Mouse (Mus musculus) CD4-positive, CD25-positive, alpha-beta regulatory T cell, adult 4 months (primary cell): ENCODE measurements around the gene Tfb1m. TPM values are rescaled to one million over a fixed set of nuclear protein-coding genes. Genes with fewer than 3 reads are reported as not detected.

ENCODE experiments used
- ATAC-seq: one replicate; pipeline ENCODE4 v1.8.0; 2017
- polyA plus RNA-seq, 2 experiments: library from polyadenylated mRNA; unstranded; fragments of 100-300 nt; shearing (Covaris generic); gene quantifications; one replicate each; pipeline ENCODE4 v1.2.1; 2017

Tfb1m gene
- 1 to 10 TPM; 9.7 to 10.0 TPM for polyA plus RNA-seq

DNA sequence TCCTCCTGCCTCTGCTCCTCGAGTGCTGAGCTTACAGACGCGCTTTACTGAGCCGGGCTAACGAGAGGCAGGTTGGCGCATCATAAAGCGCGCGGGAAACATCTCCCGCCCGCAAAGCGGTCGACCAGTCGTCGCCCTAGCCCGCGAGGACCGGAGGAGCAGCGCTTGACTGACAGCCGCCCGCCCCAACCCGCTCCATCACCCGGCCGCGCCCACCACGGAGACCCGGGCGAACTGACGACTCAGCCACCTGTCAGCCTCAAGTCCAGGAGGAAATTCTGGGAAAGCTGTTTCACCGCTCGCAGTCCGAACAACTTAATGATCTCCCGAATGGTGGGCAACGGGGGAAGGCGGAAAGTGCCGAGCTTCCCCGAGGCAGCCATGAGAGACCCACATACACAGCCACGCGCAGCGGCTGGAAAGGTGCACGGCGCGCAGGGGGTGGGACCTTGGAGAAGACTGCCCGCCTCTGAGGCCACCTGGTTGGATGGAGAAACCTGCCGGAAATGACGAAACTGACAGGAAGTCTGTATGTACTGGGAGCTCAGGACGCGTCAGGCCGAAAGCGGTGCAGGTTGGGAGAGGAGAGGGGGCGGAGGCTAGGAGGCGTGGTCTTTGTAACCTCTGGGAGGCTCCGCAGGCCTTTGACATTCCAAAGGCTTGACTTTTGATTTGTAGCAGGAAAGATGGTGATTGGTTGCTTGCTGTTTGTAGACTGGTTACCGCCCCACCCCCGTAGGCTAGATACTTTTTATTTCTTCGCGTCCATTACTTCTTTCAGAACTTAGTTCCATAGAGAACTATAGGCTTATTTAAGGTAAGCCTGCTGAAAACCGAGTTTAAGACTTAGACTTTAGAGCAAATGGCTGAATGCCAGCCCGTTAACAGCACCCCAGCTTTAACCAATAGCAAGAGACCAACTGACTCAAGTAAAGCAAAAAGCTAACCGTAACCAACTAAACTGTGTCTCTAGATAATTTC, at the start of gene Tfb1m:
TSS of gene Tfb1m (minus strand) at position 451 of the 981 bp plus-strand sequence.
- peak; percentile 94 for ATAC-seq

DNA sequence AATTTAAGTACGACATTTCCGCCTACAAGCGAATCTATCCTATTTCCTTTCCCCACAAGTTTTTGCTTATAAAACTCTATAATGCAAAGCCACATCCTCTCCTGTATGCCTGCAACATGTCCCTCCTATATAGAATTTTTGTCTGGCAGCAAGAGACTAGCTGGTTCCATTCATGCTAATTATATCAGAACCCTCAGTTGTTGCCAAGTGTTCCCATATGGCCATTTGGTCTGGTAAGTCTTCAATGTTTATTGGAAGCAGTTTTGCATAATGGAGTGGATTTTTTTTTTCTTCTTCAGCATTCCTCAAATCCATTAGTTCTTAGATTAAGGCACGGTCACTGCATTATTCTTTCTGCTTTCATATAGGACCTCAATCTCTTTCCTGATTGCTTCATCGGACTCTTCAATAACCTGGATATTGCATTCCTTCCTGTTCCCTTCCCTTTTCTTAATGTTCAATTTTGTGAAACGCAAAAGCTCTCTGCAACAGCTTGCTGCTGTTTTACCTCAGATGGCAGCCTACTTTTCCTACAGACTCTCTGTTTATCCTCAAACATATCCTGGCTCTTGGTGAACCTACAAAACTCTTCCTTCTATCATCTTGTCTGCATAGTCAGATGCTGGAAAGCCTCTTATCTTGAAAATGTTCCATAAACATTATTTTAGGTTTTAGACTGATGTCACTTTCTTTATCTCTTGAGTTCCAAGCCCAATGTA, 45.5 kb upstream of the Tfb1m start:
- ATAC-seq = no peak

- ATAC-seq = no peak
These were observed 40.8 kb upstream of the Tfb1m start for GRCm38 (mm10) chr17:3598393-3598792.

- no peak for ATAC-seq
These were observed 40.3 kb upstream of the Tfb1m start for GRCm38 (mm10) chr17:3597866-3598265.

DNA sequence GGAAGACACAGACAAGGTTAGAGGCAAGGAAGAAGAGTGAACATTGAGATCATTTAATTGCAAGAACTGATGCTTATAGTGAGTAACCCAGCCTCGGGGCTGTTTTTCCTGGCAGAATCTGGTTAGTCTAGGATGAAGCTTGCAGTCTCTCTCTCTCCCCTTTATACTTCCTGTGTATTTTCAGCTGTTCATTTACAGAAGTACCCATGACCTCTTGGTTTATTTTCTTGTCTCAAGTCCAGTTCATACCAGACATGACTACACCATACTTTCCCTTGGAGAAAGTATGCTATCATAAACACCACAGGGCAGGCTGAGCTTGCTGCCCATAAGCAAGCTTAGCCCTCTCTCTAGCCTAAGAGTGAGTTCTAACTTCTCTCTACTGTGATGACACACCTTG, 39.5 kb upstream of the Tfb1m start:
- ATAC-seq = no peak

DNA sequence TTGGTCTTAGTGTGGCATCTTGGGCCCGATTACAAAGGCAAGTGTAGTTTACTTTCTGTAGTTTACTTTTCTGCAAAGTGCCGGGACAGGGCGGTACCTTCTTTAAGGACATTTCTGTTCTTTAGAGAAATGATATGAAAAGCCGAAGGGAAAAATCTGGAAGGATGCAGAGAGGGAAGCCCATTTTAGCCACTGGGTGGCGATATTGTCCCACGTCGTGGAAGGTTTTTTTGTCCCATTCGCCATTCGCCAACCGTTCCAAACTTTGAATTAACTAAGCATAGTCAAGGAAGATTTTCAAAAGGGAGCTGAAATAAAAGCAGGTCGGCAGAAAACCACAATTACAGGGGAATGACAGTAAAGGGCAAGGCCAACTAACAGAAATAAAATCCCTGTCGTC, 13.3 kb upstream of the Tfb1m start:
- ATAC-seq = no peak

DNA sequence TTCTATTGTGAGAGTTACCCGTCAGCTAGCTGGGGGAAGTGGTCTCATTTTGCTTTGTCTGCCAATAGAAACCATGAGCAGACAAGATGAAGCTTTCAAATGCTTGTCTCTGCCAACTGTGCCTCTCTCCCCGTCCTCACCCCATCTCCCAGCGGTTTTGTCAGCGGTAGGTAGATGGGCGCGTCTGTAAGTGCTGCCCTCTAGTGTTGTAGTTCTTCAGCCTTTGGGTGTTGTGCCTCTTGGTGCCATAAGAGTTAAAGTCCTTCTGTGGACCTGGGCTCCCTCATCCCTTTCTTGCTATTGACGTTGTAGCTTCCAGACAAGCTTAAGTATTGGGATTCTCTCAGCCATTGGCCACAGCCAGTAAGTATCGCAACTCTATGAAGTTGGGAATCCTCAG, 4.8 kb upstream of the Tfb1m start:
- no peak for ATAC-seq

GRCm38 (mm10) chr17:3560534-3560933, 3.0 kb upstream of the Tfb1m start:
- ATAC-seq = no peak

GRCm38 (mm10) chr17:3558356-3558870, 832 bp upstream of the Tfb1m start:
- no peak for ATAC-seq

- no peak for ATAC-seq
These were observed 1.3 kb downstream of the Tfb1m start for GRCm38 (mm10) chr17:3556251-3556650.

GRCm38 (mm10) chr17:3547725-3548124, 9.9 kb downstream of the Tfb1m start:
- no peak for ATAC-seq

GRCm38 (mm10) chr17:3541033-3541432, 16.5 kb downstream of the Tfb1m start:
- no peak for ATAC-seq

- ATAC-seq = no peak
These were observed 17.3 kb downstream of the Tfb1m start for GRCm38 (mm10) chr17:3540304-3540703.

DNA sequence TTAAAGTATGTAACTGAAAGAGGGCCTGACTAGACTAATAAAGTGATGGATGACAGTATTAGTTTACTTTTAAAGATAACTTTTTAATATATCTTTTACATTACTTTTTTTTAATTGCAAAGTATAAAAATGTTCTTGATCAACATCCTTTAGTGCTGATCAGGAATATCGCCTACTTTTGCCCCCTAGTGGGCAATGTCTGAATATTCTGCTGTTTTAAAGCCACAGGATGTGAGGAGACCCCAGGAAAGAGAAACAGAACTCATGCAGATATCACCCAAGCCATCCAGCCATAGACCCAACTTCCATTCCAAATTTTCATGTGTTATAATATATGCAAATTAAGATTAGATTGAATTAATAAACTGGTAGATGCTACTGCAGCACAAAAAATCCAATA, 24.2 kb downstream of the Tfb1m start:
- peak; percentile 75 for ATAC-seq

- no peak for ATAC-seq
These were observed 25.3 kb downstream of the Tfb1m start, which contains the start of gene Cldn20 for GRCm38 (mm10) chr17:3532254-3532653. Gene Cldn20, plus strand, starts transcription at chr17:3532554.

GRCm38 (mm10) chr17:3531641-3532040, 25.9 kb downstream of the Tfb1m start:
- no peak for ATAC-seq

DNA sequence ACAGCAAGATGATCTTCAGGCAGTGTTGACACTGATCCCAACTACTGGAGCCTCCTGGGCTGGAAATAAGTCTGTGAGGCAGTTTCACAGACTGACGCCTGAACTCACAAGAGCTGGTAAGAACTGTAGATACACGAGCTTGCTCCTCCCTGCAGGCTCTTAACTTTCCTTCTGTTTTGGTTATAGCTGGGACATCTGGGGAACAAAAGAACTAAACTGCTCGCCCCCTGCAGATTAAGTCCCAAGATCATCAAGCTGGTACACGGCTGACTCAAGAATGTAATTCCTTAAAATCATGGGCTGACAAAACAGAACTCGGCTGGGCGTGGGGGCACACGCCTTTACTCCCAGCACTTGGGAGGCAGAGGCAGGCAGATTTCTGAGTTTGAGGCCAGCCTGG, 27.0 kb downstream of the Tfb1m start:
- no peak for ATAC-seq

DNA sequence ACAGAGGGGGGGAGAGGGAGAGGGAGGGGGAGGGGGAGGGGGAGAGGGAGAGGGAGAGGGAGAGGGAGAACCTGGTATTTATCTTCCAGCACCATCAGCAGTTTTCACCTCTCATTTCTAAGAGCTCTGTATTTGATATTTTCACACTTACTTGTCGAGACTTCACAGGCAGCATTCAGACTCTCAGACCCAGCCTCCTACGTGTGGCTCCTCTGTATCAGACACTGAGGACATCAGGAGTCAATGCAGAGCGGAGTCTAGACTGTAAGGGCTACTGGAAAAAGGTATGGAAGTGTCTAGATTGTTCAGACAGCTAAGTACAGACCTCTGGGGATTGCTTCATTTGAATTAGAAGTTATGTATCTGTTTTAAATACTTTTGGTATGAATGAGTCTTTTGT, 28.1 kb downstream of the Tfb1m start:
- ATAC-seq = no peak

GRCm38 (mm10) chr17:3527841-3528471, 29.6 kb downstream of the Tfb1m start:
- ATAC-seq = no peak

DNA sequence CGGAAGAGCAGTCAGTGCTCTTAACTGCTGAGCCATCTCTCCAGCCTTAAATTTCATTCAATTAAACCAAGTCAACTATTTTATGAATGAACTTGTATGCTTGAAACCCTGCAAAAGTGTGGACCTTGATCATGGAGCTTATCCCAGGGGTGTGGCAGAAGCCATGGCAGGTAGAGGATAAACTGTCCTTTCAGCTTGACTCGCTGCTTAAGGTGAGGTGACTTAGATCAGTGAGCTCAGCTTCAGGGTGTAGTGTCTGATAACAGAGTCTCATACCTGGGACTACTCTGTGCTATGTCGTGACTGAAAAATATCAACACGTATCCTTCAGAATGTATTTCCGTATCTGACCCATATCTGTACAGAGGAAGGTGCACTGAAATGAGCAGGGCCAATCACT, 37.2 kb downstream of the Tfb1m start:
- ATAC-seq = no peak

- no peak for ATAC-seq
These were observed 41.2 kb downstream of the Tfb1m start for GRCm38 (mm10) chr17:3516406-3516805.

- ATAC-seq = no peak
These were observed 41.7 kb downstream of the Tfb1m start for GRCm38 (mm10) chr17:3515851-3516250.

- ATAC-seq = no peak
These were observed 43.3 kb downstream of the Tfb1m start for GRCm38 (mm10) chr17:3514316-3514715.
